Mouse (Mus musculus) E14TG2a.4 (cell line): Measurements from ENCODE around the gene Ugt1a7c.

ENCODE experiments used
- CTCF ChIP-seq: conservative IDR thresholded peaks from 2 replicates; pipeline ENCODE4 v1.5.1; 2014; ENCODE audit warnings: low read length
- NANOG ChIP-seq: IDR thresholded peaks from 2 replicates; pipeline ENCODE4 v1.6.1; 2014; ENCODE audit warnings: borderline replicate concordance, low read length, mixed read lengths

- TF ChIP-seq CTCF (no peak), NANOG (no peak)
Measured at GRCm38 (mm10) chr1:88086125-88086524, 8.7 kb upstream of the Ugt1a7c start.
